Mouse (Mus musculus): Measurements from ENCODE around the gene Dlg1.
"Not testable (repeated sequence)": the region's sequence is repeated elsewhere in the genome, so short reads cannot be mapped to it uniquely, and the experiment has no call there.

The Dlg1 gene

DNA sequence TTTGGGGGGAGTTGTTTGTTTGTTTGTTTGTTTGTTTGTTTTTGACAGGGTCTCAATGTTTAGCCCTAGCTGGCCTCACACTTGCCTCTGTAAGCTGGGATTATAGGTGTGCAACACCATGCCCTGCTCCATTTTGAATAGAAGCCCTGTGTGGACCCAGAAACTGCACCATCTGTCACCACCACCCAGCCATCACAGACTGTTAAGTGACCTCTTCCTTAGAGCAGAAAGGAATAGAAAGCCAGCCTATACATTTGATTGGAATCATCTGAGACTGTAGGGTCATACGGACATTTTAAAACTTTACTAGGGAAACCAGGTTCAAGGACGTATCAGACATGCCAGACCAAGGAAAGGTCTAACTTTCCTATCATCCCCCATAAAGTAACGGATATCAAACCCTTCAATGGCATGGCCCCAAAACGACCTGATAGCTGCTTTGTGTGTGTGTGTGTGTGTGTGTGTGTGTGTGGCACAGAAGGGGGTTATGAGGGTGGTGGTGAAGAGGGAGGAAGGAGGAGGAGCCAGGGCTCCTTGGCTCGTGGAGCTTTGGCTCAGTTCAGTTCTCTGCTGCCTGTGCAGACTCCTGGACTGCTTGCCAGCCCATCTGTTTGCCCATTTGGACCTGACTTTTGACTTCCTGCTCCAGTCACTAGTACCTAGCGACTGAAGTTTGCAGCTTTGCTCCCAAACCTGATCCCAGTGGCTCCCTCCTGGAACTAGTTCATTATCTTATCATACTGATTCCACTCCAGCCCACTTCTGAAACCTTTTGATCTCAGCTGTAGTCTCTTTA, 4.5 kb upstream of the Dlg1 start:
- DNase-seq, result peak; percentile 89

DNA sequence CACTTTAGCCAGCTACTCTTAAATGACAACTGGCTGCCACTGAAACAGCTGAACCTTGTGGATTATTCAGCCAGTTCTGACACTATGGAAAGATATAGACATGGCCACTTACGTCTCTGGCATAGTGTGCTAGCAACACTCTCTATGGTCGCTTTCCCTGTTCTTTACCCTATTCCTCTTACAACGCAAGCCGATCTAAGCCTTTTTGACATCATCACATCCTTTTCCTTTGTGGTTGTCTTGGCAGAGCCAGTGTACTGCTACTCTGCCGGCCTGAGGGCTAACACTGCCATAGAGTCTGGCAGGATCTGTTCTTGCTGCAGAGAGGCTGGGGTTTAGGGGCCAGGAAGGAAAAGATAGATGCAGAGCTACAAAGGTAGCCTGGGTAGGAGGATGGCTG, 3.8 kb upstream of the Dlg1 start:
- no peak for DNase-seq

DNA sequence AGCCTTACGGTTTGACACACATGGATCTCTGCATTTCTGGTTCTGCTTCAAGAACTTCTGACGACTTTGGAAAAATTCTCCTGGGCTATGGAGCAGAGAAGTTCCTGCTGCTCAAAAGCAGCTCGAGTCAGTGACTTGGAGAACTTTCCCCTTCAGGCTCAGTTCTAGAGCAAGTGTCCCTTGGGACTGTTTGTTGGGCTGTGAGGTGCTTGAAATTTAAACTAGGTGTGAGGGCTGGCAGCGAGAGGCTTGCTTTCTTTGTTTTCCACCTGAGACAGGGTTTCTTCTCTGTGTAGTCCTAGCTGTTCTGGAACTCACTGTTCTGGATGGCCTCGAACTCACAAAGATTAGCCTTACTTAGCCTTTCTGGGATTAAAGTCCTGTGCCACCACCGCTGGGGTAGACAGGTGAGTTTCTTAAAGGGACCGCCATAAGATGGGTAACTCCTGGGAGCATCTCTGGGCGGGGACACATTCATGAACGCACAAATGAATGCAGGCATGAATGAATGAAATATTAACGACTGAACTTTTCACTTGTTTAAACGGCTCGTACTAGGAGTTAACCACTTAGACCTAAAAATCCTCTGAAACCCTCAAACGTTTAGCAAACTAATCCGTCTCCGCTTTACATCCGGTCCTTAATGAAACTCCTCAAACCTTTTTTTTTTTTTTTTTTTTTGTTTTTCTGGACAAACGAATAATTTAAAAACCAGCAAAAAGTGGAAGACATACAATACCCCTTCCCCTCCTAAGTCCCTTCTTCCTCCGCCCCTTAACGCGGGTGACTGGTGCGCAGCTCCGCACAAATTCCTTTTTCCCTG, 476 bp upstream of the Dlg1 start:
- DNase-seq, result no peak

DNA sequence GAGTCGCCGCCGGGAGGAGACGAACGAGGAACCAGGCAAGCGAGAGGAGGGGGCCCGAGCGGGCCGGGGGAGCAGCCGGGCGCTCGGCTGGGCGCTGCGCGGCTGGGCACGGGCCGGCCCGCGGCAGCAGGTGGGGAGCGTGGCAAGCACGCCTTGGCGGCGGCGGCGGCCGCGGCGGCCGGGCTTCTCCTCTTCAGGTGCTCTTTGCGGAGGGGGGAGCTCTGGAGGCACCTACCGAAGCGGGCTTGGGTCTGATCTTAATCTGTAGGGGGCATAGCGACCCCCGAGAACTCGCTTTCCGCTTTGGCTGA, 999 bp downstream of the Dlg1 start:
- no peak for DNase-seq

DNA sequence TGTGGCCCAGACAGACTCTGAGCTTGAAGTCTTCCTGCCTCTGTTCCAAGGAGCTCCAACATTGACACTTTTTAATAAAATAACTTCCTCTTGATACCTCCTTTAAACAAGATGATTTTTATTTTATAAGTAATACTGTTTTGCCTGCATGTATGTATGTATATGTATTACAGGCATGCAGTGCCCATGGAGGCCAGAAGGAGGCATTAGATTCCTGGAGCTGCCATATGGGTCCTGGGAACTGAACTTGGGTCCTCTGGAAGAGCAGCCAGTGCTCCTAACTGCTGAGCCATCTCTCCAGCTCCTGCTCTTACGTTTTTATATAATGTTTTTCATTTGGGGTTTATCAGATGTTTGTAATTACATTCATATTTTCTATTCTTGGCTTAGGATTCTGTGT, 9.0 kb downstream of the Dlg1 start:
- no peak for DNase-seq

DNA sequence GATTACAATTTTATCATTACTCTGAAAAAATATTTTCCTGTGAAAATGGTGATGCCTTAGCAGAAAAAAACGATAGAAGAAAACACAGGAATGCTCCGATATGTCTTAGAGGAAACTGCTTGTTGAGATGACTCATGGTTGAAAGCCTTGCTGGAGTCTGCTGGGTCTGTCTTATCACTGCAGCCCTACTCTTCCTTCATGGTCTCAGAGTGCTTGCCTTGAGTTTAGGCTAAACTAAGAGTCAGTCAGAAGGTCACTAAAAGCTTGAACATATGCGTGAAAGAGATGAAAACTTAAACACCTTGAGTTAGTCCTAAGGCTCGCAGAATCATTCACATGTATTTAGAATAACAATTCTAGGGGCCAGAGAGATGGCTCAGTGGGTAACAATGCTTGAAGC, 14.2 kb downstream of the Dlg1 start:
- DNase-seq, result no peak

DNA sequence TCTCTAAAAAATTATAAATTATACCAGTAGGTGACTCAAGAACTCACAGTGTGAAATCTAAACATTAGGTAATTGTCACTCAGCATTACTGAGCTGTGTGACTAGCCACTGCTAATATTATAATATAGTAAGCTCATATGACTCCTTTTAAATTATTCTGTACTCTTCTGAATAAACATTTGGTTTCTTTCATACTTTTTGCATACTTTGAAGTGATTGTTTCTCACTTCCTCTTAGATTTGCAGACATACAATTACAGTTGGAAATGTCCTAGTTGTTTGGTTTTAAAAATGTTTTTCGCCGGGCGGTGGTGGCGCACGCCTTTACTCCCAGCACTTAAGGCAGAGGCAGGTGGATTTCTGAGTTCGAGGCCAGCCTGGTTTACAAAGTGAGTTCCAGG, 19.0 kb downstream of the Dlg1 start:
- no peak for DNase-seq

DNA sequence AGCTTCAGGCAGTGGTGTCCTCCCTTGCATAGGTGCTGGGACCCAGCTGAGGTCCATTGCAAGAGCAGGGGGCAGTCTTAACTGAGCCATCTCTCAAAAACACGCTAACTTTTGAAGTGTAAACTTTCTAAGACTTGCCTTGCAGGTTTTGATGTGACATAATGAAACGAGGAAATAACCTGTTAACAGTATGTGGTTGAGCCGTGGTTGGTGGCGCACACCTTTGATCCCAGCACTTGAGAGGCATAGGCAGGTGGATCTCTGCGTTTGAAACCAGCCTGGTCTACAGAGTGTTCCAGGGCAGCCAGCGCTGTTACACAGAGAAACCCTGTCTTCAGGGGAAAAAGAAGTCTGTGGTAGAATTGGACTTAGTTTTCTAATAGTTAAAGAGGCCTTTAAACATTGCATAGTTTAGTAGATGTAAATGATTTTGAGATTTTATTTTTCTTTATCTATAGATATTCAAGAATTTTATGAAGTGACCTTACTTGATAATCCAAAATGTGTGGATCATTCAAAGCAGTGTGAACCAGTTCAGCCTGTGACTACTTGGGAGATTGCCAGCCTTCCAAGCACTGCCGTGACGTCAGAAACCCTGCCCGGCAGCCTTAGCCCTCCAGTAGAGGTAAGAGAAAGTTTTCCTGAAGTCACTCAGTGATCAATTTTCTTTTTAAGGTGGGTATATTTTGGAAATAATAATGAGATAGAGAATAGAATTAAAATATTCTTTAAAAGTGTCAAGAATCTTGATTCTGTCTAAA, 20.6 kb downstream of the Dlg1 start:
- DNase-seq, result no peak

DNA sequence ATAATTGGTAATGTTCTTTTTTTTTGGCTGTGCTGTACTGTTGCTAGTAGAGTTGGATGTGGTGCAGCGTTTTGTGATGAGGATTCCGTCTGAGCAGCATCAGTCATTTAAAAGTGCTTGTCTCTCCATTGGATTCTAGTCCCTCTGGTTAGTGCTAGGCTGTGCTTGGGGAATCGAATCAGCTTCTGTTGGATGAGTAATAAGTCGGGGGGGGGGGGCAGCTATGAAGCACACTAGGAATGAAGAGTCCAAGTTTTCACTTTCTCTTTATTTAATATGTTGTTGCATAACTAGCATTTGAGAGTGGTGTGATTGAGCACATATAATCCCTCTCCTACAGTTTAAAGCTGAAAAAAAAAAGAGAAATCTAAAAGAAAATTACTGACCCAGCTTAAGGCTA, 21.5 kb downstream of the Dlg1 start:
- DNase-seq, result no peak

DNA sequence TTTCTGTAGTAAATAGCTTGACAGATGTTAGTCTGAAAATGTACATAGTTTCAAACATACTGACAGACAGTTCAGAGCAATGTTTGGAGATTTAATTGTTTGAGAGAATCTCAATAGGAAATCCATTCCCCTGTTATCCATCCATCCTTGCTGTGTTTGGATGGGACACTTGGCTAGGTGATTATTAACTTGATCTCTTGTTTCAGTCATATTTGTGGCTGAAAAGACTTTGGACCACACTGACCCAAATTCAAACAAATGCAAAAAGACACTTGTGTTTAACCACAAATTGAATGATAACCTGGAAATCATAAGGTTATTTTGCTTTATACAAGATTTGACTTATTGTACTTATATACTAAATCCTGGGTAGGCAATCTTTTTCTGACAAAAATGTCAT, 24.5 kb downstream of the Dlg1 start:
- no peak for DNase-seq

DNA sequence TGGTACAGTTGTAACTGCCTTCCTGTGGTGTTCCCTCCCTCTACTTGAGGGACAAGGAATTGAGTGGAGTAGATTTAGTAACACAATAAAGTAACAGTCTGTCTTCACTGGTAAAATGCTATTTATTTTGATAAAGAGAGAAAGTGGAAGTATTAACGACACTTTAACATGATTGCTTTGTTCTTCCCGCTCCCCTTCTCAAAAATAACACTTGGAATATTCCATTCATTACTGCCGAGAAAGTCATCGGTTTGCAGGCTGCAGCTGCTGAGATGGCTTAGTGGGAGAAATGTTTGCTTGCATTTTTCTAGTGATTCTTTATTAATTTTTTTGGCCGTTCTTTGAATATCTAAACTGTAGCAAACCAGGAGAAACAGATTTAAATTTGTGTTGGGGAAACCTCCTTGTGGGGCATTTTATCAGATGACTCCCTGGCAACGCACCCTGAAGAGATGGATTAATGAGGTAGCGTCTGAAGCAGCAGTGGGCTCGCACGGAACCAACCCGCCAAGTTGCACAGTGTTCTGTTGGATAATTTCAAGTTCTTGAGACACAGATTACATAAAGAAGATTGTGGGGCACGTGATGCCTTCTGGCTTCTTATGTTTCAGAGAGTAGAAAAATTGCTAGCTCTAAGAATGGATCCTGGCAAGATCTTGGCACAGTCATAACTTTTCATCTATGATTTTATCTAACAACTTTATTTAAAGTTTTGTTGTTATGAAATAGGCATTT, 32.2 kb downstream of the Dlg1 start:
- DNase-seq, result no peak

DNA sequence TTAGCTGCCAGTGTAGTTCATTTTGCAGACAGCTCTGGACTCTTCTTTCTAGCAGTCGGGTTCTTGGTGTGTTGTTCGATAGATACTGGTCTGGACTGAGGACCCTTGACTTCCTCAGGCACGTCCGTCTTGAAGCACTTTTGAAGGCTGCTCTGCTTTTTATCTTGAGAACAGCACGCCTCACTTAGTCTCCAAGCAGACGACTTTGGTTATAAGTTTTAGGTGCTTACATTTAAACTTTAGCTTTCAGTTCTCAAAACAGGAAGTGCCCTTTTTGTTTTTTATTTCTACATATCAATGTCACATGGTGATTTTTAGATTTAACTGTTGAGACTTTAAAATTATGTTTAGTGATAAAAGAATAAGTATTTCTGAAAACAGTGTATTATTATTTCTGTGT, 33.1 kb downstream of the Dlg1 start:
- no peak for DNase-seq

DNA sequence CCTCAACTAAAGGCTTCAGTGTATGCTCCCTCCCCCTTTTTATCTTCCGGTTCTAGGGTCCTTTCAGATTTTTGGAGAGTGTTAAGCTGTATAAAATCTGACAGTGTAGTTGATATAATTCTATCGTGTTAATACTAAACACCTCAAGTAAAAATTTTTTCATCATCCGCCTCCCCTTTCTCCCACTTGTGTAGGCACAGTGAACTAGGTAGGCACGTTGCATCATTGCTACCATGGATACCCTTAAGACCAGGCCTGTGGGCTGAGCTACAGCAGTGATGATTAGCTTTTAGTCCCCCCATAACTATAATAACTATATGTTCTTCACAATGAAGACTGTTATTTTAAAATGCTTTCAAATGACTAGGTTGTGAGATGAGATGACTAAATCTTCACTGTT, 34.1 kb downstream of the Dlg1 start:
- DNase-seq, result no peak

DNA sequence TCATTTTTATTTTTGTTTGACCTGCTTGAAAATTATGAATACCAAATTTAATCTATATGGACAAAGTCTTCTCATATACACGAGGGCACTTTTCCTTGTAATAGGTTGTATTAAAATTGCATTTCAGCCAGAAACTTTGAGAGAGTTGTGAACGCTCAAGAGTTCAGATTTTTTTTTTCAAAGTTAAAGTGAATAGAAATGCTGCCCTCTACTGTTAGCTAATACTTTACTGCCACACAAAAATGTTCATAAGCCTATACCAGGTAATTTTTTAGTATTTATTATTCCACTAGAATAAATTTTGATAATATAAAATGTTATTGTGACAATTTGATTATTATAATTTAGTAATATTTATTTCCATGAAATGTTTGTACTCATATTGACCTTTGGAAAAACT, 42.0 kb downstream of the Dlg1 start:
- DNase-seq, result no peak

DNA sequence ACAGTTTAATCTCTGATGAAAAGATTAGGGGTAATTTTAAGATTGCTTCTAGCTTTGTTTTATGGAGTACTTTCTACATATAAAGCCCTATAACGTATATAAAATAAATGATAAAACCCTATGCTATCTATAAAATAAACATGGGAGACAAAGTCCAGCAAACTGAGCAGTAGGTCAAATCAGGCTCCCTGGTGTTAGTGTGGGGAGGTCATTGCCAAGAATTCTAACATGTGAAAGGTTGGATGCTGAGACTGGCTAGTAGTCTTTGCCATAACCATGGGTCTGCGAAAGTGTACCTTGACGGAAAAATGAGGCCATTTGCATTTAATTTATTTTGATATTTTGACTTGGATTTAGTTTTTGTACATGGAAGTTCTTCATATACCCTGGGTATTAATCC, 42.7 kb downstream of the Dlg1 start:
- no peak for DNase-seq

DNA sequence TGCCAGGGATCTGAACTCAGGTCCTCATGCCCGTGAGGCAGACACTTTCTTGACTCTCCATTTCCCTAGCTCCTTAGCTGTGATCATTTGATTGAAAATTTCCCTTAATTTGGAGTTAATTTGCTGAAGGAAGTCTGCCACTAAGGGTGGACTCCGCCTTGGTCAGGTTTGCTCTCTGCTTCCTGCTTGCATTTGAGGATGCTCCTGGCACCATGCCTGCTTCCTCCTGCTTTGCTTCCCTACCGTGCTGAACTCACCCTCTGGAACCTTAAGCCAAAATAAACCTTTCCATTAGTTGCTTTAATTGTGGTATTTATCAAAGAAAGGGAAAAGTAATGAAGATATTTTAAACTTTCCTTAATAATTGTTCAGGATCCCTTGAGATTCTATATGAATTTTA, 44.1 kb downstream of the Dlg1 start:
- no peak for DNase-seq

DNA sequence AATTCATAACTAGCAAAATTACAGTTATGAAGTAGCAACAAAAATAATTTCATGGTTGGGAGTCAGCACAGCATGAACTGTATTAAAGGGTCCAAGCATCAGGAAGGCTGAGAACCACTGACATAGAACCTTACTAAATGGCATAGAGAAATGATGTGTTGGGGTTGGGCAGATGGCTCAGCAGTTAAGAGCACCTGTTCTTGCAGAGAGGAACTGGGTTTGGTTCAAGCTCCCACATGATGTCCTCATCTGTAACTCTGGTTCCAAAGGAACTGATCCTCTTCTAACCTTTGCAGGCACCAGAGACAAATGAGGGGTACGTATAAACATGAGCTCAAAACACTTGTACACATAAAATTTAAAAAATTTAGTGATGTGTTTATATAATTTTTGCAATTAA, 59.7 kb downstream of the Dlg1 start:
- DNase-seq, result no peak

DNA sequence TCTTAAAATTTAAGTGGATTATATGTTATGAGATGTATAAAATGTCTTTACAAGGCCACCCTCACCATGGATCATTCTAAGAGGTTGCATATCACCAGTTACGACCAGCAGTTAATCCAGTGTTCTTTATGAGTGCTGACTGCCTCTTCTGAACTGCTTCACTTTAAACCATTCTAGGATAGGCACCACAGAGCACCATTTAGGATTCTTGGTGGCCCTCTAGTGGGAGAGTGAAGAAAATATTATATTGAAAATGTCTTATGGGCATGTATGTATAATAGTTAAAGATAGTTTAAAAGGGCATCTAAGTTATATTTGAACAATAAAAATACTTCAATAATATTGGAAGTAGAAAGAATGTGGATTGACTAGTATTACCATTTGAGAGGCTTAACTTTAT, 60.9 kb downstream of the Dlg1 start:
- no peak for DNase-seq

DNA sequence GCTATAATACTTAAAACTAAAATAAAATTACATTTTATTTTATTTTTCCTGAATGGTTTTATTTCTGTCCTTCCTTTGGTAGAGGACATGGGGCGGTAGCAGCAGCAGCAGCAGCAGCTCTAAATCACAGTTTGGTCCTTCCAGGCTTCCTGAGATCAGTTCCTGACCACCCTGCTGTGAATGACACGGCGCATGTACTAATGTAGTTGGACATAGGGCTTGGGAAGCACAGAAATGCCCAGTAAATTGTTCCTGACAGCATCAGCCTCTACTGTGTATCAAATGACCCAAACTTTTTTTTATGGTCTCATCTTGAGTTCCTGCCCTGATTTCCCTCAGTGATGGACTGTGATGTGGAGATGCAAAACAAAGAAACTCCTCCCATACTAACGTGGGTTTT, 61.6 kb downstream of the Dlg1 start:
- DNase-seq, result no peak

DNA sequence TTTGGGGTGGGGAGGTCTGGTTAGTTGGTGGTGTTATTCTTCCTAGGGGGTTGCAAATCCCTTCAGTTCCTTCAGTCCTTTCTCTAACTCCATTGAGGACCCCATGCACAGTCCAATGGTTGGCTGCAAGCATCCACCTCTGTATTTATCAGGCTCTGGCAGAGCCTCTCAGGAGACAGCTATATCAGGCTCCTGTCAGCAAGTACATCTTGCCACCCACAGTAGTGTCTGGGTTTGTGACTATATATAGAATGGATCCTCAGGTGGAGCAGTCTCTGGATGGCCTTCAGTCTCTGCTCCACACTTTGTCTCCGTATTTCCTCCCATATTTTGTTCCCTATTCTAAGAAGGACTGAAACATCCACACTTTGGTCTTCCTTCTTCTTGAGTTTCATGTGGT, 67.7 kb downstream of the Dlg1 start:
- not testable (repeated sequence) for DNase-seq

DNA sequence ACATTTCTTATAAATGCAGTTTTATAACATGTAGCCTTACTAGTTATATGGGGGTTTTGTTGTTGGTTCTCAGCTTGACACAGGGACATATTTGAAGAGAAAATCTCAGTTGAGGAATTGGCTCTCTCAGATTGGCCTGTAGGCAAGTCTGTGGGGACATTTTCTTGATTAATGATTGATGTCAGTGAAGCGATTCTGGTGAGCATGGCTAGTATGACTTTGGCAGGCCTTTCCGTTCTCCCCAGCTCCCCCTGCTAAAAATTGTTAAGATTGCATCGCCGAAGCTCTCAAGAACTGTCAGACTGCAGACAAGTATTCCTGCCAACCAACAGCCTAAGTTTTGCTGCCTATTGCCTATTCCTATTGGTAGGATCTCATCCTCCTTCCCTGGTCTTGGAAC, 73.8 kb downstream of the Dlg1 start:
- no peak for DNase-seq

DNA sequence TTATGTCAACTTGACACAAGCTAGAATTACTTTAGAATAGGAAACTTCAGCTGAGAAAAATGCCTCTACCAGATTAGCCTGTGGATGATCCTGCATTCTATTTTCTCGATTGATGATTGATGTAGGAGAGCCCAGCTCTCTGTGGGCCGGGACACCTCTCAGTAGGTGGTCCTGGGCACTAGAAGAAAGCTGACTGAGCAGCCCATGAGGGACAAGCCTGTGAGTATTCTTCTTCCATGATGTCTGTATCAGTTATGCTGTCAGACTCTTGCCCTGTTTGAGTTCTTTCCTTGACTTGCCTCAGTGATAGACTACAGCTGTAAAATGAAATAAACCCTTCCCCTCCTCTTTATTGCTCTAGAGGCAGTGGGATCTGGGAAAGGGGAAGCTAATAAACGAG, 74.5 kb downstream of the Dlg1 start:
- no peak for DNase-seq

DNA sequence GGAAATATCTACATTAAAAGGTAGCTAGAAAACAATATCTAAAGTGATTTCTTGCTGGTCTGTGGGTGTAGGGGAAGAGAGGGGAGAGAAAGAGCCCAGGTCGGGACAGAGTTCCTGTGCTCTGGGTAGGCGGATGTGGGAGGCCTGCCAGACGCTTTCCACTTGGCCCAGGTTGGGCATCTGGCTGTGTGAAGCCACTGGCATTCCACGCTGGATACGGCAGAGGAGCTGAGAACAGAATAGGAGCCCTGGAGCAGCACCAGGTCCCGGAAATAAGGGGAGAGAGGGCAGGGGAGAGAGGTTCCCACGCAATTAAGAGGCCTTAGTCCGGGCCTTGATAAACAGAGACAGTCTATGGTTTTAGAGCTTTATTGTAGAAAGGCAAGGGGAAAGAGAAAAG, 77.0 kb downstream of the Dlg1 start:
- DNase-seq, result peak; percentile 69

Data from cerebellum, adult 9-11 months (tissue).